Mouse (Mus musculus) ES-CJ7 (cell line): ENCODE data around the gene Kcp.

Experiments used
- DNase-seq: peaks from one replicate; pipeline ENCODE4 v3.0.0; 2011; ENCODE audit warnings: low read depth, low spot score

Kcp gene

DNA sequence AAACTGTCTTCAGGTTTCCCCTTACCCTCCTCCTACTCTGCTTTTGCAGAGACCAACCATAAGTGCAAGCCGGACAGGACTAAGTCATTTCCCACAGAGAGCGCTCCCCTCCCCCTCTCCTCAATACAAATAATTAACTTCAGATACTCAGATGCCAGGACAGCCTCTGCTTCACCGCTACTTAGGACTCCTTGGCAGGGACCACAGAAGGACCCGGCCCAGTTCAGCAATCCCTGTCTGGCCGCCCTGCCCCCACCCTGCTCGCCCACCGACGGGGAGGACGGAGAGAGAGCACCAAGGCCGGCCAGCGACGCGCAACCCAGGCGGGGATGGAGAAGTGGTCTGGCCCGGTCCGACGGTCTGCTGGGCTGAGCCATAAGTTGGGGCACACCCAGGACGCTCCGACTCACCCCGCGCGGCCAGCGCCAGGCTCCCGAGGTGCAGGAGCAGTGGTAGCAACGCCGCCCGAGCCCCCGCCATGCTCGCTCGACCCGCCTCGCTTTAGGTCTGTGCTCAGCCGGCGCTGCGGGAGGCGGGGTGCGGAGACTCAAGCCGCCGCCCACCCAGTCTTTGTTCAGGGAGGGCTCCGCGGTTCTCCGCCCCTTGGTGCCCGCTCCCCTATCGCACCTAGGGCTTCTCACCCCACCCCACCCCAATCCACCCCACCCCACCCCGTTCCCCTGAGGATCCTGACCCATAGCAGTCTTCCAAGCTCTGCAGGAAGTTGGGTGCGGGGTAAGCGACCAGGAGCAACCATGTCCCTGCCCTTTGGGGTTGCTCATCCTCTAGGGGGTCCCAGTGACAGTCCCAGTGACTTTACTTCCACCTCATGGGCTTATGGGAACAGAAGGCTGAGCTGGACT lies at the start of gene Kcp:
TSS of gene Kcp (minus strand) at position 506 of the 863 bp plus-strand sequence.
- no peak for DNase-seq

DNA sequence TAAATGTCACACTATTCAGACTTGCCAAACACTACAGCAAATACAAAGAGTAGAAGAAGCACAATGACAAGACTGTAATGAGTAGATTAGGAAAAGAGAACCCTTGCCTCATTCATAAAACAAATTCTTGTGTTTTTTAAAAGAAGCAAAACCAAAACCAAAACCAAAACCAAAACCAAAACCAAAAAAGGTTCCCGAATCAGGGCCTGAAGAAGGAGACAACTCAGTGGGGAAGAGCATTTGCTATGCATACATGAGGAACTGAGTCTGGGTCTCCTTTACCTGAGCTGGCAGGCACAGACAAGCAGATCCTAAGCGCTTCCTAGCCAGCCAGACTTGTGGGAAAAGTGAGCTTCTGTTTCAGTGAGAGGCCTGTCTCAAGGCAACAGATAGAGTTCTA lies 49.4 kb upstream of the Kcp start:
- no peak for DNase-seq

DNA sequence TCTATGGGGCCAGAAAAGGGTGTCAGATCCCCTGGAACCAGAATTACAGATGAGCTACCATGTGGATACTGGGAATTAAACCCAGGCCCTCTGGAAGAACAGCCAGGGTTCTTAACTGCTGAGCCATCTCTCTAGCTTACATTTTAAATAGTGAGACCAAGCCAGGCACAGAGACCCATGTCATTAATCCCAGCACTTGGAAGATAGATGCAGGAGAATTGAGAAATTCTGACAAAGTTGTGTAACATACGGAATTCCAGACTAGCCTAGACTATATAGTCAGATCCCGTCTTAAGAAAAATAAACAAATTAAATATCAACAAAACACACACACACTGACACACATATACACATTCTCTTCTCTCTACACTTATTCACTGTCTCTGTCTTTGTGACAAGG lies 44.8 kb upstream of the Kcp start:
- no peak for DNase-seq

DNA sequence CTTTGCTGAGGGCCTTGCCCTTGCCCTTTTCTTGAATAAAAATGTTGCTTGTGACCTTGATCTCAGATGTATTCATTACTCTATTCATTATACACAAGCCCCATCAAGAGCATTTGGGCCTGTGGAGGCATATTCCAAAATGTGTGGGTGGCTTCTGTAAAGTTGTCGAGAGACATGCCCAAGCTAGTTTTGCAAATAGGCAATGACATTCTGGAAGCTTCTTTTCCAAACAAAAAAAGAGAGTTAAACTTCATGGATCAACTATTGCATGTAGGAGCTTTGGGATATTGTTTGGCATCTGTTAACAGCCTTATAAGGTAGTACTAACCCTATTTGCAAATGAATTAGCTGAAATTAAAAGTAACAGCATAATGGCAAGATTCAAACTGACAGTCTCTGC lies 40.3 kb upstream of the Kcp start:
- no peak for DNase-seq

DNA sequence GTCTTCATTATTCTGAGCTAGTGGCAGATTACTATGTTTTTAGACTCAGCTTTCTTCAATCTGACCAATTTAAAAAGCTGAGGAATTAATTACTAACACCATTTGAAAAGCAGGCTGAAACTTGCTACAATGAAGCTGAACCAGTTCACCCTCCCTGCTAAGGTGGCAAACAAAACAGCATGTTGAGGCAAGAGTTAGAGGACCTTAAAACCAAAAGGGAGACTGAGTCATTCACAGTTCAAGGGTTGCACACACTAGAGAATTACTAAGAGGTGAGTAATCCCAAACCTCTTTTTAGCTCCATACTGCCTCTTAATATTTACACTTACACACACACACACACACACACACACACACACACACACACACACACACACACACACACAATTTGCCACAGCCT lies 39.8 kb upstream of the Kcp start:
- no peak for DNase-seq

DNA sequence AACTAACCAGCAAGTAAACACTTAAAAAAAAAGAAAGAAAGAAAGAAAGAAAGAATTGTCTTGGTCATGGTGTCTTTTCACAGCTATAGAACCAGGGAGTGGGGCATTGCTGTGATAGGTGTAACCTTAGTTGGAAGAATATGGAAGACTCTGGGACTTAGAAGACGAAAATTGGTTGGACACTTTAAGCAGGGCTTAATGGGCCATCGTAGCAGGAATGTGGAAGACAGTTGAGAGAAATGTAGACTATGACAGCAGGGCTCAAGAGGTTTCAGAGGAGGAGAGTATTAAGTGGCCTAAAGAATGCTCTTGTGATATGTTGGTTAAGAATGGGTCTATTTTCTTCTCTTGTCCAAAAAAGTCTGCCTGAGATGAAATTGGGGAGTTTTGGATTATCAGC lies 37.9 kb upstream of the Kcp start:
- DNase-seq, result peak; percentile 38

DNA sequence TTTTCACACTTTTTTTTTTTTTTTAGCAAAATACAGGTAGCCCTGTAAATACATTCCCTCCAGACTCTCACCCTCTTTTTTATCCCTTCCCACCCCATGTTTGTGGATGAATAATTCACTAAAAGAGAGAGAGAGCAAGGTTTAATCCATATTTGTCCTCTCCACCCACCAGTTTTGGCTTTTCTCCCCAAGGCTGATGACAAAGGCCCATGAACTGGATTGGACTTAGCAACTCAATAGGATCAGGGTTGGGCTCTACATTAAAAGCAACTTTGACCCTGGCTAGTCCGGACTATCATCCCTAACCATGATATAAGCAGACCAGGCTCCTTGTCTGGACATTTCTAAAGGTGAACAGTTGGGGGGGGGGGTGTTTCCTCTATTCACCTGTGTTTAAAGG lies 33.2 kb upstream of the Kcp start:
- DNase-seq, result no peak

DNA sequence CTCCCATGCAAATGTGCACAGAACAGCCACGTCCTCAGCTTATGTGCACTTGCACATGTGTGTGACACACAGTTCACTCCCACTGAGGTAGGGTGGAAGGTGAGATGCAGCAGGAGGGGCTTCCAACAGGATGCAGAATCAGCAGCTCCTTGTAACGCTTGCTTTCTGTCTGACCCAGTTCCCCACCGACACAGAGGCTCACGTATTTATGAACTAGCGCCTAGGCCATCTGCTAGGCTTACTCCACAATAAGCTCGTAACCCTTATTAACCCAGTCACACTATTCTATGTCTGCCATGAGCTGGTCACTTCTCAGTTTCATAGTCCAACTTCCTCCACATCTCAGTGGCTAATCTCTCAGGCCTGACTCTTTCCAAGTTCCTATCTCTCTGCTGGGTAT lies 32.5 kb upstream of the Kcp start:
- DNase-seq, result no peak

DNA sequence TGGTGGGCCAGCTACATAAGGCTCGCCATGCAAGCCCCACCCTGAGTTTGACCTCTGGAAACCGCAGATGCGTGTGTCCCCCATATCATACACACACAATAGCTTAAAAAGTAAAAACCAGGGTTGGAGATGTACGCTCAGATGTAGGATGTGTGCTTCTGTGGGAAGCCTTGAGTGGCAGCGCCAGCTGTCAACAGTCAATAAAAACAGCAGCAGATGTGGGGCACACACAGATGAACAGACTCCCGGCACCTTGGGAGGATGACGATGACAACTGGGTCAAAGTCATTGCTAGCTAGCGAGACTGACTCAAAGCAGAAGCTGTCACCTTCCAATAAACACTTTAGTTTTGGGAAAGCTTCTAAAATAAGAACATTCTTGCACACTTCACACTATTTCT lies 31.8 kb upstream of the Kcp start:
- no peak for DNase-seq

DNA sequence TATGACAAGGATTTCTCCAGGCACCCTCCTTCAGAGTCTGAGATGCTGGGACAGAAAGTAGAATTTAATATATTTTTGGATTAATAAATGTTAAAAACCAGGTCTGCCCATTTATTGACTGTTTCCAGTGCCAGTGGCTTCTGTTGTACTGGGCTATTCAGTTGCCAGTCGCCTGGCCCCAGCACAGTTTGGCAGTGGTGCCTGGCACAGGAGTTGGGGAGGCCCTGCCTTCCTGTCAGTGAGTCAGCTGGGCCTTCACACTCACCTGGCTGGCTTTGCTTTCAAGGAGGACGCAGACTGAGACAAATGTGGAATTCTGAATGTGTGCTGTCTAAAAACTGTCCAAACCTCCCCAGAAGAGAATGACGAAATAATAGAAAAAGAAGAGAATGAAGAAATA lies 29.5 kb upstream of the Kcp start:
- DNase-seq, result no peak

DNA sequence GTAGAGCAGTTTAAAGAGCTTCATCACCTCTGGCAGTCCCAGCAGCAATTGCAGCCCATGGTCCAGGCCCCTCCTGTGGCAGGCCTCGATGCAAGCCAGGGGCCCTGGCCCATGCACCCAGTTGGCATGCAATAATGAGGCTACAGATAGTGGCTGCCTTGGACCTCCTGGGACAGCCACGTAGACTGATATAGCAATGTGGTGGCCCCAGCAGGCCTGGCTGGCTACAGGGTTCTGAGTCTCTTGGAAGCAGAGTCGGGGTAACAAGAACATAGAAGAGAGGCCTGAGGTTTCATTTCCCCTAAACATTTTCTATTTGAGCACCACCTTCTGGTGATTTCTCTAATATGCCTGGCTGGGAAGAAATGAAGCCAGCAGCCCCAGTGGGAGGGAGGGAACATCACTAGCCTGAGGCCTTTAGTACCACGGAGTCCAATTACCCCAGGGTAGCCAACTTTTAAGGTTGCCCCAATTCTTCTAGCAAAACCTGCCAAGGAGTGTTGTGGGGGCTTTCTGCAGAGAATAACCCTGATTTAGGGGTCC lies 29.0 kb upstream of the Kcp start:
- DNase-seq, result no peak

DNA sequence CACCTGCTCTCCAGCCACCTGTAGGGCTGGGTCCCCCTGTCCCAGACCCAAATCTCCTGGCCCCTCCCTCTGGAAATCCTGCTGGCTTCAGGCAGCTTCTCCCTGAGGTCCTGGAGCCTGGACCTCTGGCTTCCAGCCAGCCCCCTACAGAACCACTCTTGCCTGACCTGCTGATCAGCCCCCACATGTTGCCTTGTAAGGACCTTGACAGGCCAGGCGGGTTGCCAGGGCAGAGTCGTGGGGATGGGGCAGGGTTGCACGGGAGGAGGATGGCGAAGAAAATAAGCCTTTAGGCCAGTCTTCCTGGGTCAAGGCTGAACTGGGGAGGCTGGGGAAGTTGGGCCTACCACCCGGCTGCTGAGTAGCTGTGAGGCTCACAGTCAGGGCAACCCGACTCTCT lies 27.6 kb upstream of the Kcp start:
- no peak for DNase-seq

DNA sequence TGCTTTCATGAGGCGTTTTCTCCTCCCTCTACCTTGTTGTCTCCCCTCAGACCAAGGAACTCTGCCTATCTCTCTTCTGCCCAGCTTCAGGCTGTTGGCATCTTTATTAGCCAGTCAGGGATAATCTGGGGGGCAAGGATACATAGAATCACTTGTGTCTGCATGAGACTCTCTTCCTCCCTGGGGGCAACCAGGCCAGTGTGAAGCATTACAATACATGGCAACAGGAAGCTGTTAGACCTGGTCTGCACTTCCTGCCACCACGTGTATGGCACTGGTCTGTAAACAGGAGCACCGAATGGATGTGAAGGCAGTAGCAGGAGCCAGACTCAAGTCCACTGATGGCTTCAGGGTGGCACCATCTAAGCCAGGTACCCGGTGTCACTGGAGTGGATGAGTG lies 22.3 kb upstream of the Kcp start:
- DNase-seq, result no peak

DNA sequence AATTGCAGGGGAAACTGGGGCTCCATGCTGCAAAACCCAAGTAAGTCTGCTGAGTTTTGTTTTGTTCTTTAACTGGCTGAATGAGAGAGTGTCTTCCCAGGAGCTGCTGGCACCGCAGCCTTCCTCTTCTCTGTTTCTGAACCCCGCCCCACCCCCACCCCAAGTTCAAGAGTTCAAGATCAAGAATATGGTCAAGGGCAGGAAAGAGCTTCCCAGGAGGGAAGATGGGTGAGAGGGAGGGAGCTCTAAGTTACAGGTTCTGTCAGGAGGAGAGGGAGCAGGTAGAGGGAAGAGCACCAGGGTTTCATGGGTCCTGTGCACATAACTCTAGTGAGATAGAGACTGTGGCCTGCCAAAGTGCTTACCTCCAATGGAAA lies 21.7 kb upstream of the Kcp start:
- peak; percentile 76 for DNase-seq

DNA sequence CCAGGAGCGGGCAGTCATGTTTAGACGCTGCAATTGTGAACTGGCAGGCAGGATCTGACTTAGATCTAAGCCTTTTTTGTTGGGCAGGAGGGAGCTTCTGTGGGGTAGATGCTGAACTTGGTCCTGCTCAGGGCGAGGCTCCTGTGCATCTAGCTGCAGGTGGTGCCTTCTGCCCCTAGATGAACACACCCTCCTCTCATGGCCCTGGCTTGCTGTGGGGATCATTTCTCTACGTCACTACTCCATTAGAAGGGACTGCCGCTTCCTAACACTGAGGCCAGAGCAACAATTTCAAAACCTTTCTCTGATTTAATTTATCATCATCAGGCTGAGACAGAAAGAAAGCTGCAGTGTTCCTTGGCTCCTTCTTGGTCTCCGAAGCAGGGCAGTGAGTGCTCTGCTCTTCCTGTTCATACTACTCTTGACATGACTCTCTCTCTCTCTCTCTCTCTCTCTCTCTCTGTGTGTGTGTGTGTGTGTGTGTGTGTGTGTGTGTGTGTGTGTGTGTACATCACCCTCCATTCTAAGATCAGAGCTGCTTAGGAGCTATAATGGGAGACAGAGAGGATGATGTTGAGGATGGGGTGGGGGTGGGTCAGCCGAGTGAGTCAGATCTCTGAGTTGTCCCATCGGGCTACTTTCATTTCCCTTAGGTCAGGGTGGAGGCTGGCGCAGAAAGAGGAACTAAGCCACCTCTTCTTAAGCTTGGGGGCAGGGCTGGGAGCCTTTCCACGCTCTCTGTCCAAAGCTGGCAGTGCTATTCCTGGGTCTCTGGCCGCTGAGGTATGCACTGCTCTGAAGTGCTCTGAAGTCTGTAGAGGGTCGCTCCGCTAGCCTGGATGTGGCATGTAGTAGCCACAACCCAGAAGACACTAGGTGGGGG lies 21.1 kb upstream of the Kcp start:
- DNase-seq, result peak; percentile 45

DNA sequence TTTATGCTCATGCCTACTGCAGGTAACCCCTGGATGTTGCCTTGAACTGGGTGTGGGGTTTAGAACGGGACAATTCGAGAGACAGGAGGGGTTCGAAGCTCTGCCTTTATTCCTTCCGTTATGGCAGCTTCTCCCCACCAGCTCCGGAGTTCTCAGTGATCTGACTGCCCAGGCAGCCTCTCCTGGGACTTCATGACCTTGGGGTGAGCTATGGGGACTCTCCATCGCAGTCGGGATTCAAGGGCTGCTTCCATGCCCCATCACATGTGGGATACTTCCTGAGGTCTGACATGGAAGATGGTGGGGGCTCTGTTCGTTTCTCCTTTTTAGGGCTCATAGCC lies 20.4 kb upstream of the Kcp start:
- DNase-seq, result no peak

DNA sequence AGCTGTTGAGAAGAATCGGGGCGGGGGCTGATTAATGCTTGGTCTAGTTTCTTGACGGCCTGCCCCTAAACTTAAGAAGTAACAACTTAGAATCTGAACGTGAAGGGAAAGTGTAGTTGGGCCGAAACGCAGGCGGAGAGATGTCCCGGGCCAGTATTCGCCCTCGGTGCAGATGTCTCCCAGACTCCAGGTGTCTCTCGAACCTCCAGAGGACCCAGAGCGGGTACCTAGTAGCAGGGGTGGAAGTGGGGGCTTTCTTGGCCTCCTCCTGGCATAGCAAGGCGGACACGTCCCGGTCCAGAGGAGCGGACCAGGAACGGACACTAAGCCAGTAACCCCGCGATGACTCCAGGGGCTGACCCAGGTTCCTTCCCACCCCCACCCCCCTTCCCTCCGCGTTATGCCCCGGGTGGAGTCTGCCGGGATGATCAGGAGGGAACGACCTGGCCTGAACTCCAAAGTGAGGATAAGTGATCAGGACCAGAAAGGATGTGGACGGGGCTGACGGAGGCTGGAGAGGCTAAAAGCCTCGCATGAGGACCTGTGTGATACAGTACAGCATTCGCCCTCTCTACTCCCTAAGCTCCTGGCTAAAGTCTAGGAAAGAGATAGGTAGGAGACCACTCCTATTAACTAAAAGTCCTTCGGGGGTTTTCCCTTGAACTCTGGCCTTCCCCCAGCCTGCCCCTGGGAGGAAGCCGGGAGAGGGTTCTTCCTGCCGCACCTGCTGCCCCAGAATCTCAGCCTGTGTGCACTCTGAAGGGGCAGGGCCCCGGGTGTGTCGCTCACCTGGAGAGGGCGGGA lies 19.8 kb upstream of the Kcp start:
- no peak for DNase-seq

DNA sequence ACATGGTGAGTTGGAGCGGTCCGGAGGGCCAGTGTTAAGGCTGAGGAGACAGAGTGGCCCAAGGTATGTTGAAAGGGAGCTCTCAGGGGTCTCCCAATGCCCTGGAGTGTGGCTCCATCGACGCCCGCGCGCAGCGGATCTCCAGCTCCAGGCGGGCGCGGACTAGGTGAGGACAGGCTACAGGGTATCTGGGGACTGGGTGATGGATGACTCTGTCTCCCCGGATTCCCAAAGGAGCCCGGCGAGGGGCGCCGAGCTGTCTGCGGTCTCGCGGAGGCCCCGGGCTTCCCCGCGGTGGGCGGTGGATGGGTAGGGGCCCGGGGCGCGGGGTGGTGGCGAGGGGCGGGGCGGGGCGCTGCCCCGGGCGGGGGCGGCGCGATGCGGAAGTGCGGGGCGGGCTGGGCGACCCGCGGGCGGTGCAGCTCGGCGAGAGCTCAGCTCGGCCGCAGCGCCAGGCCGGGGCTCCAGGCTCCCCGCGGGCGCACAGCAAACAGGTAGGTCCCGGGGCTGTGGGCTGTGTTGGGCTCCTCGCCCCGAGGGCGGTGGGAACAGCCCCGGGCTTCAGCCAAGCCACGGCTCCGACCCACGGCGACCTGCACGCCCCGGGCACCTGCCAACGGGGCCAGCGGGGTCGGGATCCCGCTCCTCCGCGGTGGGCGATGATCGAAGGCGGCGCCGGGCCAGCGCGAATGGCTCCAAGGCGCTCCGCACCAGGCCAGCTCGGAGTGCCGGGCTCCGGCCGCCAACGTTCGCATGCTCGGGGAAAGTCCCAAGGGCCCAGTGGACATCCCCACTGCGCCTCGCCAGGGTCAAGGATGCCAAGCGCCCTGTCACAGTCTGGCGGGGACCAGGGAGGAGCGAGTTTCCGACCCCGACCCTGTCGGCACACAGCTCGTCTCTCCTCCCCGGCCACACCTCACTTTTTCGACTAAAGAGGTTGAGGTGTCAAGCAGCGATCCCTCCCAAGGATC lies 18.8 kb upstream of the Kcp start, which contains the start of gene Irf5:
TSS of gene Irf5 (plus strand) at position 345 of the 971 bp plus-strand sequence.
- DNase-seq, result peak; percentile 37

DNA sequence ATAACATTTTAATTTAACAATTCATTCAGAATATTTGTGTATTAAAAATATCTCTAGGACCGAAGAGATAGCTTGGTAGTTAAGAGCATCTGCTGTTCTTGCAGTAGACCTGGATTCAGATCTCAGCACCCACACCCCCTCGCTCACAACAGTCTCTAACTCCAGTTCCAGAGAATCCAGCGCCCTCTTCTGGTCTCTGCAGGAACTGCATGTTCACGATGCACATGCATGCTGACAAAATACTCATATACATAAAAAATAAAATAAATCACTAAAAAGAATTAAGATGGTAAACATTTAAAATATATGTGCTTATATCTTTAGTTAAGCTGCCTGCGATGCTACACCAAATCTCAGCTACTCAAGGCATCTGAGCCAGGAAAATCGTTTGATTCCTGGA lies 17.5 kb upstream of the Kcp start:
- peak; percentile 71 for DNase-seq

DNA sequence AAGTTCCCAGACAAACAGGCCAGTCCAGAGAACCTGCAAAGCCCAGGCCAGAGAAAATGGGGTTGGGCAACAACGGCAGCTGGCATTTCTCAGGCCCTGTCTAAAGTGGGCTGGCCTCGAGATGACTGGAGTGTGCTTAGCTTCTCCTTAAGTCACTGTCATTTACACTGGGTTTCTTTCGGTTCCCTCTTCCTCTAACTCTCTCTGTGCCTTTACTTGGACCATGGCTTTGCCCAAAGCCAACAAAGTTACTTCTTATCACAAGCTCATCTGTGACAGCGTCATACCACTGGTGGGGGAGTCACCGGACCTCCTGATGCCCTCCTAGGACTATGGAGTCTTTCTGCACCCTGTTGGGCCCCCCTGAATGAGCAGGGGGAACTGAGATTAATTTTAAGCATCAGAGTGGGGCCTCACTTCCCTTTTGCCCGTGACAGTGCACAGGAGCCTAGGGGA lies 16.3 kb upstream of the Kcp start:
- DNase-seq, result no peak
